Mouse (Mus musculus): Measurements from ENCODE around the gene Ctag2. TPM values are rescaled to one million over a fixed set of nuclear protein-coding genes. Genes with fewer than 3 reads are reported as not detected.

Ctag2 gene
- polyA plus RNA-seq (2014; fragmentation: Illumina TruSeq; extraction: RNeasy Lipid Tissue Mini Kit (QIAGEN cat#74804); ENCODE audit: low read depth, low replicate concordance) = not detected

DNA sequence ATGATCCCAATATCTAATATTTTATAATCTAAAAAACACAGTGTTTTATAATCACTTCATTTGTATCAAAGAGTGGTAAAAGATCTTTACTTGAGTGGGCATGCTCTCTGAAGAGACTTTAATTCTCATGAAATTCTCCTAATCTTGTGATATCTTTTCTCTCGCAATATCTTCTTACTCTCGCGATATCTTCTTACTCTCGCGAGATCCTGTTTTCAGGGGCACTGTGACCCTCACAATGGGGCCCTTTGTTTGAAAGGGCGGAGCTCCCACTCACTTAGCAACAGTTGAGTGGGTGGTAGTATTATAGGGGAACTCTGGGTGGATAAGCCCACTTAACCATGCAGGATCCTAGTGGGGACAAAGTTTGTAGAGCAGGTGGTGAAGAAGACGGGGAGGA is at the start of gene Ctag2:
TSS of gene Ctag2 (plus strand) at position 301 of the 400 bp plus-strand sequence.

Data from kidney, adult 10 weeks (tissue).